Mouse (Mus musculus) hematopoietic stem cell, adult 5-6 weeks (primary cell): ENCODE data around the gene Hdac7. TPM values are rescaled to one million over a fixed set of nuclear protein-coding genes. Genes with fewer than 3 reads are reported as not detected.

ENCODE experiments used
- ATAC-seq, 2 experiments: fragments of 125-278 bp in 1 of 2; replicated peaks in 1 of 2; 2 replicates each; pipeline ENCODE4 v1.8.0; 2016 to 2017; ENCODE audit warnings: inconsistent platforms in 2 of 2, mild to moderate bottlenecking in 2 of 2, moderate number of reproducible peaks in 2 of 2, low read depth in 1 of 2, moderate TSS enrichment in 1 of 2; ENCODE audit not compliant: low FRiP score in 2 of 2, poor library complexity in 2 of 2, severe bottlenecking in 2 of 2, insufficient read depth in 1 of 2, low TSS enrichment in 1 of 2
- total RNA-seq: library from RNA; stranded (forward); fragments of 172-1452, 232-1000 nt; gene quantifications from 2 replicates; pipeline ENCODE4 v1.2.3, GENCODE M21; 2017

The Hdac7 gene
- total RNA-seq, 1 experiment from 2014 or later = 18.9 TPM

DNA sequence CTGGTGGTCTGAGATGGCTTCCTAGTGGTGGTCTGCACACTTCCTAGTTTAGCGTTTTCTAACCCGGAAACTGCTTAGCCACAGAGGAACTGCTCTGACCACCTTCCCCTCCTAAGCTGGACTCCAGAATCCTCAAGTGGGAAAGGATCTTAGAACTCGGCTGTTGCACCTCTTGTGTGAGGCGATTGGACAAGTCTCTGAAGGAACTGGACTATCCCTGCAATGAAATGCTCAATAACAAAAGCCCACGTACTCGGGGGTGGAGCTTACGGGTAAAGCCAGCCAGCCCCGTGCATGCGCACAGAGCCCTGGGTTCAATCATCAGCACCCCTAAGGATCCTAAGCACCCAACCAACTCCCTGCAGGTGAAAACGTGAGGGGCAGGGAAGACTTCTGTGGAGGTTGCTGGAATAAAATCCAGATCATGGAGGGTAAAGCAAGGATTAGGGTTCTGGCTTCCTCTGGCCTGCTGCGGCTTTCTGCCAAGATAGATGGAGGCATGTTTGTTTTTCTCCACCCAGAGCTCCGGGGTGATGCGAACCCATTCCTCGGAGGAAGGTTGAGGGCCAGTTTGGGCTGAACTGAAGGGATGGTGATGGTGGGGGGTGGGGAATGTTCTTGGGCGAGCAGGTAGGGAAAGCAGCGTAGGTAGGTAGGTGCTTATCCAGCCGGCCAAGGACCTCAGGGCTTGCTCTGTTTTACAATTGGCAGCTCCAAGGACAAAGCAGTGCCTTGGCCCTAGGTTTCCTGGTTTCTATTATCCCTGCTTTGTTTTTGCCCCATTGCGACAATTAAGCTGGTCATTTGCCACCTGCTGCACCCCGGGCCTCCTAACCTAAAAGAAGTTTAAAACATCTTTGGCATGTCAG is 56.3 kb downstream of the Hdac7 start:
- no peak for ATAC-seq

DNA sequence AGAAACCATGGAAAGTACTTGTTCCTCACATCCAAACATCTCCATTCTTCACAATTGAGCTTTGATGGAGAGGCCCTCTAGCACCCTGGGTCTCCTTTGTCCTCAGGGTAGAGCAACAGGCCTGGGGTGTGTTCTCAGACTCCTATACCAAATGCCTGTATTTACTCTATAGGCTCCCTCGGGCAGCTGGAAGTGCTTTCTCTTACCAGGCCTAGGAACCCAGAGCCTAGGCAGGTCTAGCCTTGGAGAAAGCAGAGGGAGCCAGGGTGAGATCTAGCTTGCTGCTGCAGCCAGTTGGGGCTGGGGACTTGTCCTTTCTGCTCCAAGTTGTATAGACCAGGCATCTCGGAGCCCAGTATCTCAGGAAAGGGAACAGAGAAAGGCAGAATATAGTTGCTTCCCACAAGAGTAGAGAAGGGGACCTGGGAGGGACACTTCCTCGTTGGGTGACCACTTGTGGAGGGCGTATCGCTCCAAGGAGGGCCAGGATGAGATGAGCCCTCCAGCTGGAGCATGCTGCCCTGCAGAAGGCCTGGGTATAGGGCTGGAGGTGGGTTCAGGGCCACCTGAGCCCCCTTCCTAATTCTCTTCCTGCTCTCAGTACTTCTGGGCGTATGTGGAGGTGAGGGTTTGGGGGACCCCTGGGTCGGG is 57.0 kb downstream of the Hdac7 start:
- no peak for ATAC-seq

DNA sequence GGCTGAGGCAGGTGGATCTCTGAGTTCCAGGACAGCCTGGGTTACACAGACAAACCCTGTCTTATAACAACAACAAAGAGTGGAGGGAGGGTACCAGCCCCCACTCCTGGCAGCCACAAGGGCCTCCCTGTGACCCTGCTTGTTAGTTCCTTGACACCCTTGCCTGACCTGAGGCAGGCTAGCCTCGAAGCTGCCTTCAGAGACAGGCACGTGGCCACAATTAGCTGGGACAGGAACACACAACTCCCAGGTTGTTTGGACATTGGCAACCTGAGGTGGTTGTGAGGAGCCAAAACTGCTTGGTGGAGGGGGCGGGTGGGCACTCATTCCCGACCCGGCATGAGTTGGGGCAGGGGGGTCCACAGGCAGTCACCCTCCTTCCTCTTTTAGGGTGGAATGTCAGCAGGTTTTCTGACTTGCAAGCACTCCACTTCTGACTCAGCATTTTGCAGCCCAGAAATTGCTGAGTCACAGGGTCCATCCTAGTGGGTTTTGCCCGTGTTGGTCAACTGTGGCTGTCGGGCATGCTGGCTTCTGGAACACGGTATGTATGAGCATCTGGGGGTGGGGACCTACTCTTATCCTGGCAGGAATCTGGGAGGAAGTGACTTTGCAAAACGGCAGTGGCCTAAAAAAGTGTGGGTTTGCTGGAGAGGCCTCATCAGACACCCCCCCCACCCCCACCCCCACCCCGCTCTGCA is 57.7 kb downstream of the Hdac7 start:
- peak; percentile 18 to 30; a peak in 2 of 4 replicates for ATAC-seq

DNA sequence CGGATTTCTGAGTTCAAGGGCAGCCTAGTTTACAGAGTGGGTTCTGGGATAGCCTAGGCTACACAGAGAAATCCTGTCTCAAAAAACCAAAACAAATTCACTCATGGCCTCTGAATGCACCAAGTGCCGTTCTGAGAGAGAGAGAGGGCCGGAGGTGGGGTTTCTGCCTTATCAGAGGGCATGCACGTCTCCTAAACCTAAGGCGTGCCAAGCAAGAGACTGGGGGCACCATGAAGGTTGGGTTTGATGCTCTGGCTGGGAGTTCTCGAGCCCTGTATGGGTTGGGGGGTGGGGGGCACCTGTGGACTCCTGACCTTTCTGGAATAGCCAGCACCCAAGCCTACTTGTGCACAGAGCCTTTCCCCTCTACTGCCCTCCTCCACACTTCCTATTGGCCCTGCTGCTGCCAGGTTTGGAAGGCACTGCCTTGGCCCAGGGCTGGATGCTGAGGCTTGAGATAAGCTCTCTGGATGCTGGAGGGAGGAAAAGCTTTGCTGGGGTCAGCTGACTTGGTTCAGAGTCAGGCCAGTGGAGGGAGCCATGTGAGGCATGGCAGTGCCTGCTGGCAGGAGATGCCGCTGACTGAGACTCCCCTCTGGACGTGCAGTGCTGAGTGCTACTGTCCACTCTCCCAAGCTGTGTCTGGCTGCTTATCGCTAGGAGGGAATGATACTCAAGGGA is 58.4 kb downstream of the Hdac7 start:
- peak in 1 of 2 experiments; percentile 30; a peak in 2 of 4 replicates for ATAC-seq

DNA sequence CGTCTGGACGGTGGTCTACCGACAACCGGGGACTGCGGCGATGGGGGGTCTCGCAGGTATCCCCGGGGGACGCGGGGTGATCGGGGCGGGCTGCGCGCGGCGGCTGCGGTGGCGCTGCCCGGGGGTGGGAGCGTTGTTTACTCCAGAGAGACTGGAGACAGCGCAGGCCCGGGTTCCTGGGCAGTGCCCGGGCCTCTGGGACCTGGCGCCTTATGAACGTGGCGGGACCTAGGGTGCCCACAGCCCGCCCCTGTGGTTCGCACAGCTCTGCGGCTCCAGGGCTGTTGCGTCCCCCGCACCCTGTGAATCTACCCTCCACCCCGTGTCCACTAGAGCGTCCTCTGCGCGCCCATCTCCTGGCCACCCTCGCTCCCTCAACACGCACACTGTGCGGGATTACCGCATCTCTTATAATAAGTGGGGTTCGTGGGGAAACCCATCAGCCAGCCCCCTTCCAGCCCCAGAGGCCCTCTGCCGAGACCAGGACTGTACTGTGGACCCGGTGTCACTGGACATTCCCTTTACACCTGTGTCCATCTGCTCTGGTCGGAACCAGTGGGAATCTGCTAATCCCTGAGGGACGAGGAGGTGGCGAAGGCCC is 59.6 kb downstream of the Hdac7 start:
- ATAC-seq = no peak

DNA sequence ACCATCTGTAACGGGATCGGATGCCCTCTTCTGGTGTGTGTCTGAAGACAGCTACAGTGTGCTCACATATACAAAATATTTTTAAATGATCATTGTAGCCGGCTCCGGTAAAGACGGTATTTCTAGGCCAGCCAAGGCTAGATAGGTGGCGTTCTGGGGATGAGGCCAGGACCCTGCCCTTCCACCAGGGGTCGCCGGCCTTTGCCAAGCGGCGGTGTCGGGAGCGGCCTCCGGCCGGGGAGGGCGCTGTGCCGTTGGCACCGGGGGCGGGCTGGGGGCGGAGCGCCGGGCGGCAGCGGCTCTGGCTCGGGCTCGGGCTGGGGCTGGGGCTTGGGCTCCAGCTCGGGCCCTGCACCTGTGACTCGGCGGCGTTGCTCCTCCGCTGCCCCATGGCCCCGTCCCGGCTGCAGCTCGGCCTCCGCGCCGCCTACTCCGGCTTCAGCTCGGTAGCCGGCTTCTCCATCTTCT is 60.2 kb downstream of the Hdac7 start:
- peak; percentile 59 to 67 for ATAC-seq

DNA sequence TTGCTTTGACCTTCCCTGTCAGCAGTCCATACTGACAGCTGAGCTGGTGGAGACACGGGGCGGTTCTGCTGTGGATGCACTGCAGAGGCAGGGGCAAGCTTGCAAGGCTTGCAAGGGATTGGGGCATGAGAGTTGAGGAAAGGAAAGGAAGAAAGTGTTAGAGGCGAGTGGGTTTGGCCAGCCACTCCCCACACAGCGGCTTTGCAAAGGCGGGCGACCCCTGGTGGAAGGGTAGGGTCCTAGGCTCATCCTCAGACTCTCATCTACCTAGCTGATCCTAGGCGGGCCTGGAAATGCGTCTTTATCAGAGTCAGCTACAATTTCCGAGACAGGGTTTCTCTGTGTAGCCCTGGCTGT is 61.6 kb downstream of the Hdac7 start:
- ATAC-seq = peak; percentile 33 to 54

DNA sequence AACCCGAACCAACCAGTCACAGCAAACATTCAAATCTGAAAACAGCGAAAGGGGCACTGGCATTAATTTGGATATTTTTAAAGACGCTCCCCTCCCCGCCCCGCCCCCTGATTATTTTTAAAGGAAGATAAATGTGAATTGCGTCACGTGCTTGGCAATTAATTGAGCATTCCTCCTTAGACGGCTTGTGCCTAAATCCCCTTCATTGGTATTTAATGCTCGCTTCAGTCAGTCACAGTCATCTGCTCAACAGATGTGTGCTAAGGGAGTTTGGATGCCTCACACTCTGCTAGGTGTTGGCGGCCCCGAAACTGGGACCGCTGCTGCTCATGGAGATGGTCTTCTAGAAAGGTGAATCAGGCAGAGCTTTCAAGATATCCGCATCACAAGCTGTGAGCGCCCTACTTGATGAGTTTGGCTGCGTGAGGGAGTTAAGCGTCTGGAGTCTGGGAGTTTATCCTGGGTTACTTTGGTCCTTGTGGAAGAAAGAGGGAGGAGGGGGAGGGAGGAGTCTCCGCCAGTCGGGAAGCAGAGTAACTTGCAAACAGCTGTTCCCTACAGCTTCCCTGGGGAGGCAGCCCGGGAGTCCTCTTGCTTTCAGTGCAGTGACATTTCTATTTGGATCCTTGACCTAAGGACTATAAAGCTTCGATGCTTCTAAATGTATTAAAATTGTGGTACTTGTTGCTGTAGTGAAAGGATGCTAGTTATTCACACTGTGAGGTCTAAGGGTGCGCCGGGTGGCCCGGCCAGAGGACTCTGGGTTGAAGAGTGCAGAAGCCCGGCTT is 62.1 kb downstream of the Hdac7 start:
- no peak for ATAC-seq

DNA sequence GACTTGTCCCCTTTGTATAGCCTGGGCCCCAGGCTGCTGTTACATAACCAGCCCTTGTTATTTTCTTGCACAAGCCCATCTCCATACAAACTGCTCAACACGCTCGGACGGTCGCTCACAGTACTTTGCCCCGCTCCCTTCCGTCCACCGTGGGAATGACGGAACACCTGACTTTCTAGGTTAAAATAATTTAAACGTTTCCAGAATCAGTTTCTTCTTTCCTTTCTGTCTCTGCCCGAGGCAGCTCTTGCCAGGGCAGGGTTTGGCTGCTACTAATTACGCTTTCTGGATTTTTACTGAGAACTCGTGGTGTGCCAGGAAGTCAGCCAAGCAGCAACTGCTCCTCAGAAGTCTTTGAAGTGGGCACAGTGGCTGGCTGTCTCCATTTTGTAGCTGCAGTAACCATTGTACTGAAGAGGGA is 63.7 kb downstream of the Hdac7 start:
- ATAC-seq = no peak

DNA sequence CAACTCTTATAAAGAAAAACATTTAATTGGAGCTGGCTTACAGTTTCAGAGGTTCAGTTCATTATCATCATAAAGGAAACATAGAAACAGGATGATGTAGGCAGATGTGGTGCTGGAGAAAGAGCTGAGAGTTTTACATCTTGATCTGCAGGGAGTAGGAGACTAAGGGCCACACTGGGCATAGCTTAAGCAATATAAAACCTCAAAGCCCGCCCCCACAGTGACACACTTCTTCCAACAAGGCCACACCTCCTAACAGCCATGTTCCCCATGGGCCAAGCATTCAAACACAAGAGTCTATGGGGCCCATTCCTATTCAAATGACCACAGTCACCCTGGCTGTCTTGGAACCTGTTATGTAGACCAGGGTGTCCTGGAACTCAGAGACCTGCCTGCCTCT is 64.7 kb downstream of the Hdac7 start:
- no peak for ATAC-seq

DNA sequence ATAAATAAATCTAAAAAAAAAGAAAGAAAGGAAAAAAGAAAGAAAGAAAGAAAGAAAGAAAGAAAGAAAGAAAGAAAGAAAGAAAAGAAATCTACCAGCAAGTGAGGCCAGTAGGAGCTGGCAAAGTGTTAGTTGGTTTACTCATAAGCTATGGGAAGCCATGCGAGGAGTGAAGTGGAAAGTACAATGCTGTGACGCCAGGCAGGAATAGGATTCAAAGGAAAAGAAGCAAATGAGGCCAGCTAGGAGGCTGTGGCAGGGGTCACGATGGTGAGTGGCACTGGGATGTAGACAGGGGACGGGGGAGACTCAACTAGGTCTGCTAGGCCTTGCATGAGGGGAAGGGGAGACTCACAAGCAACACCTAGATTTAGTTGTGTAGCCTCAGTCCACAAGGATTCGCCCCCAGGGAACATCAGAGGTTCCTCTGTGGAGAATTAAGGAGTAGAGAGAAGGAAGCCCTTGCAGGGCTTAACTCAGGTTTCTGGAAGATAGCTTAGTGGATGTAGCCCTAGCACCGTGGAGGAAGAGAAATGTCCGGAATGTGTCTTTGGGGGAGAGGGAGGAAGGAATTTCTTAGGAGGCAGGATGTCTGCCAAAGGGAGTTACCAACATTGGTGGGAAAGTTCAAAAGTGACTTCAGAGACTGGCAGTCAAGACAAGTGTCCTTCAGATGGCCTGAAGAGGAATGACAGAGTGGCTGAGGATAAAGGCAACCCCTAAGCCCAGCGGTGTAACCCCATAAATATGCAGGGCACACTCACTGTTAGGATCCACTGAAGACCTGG is 65.8 kb downstream of the Hdac7 start, which contains the start of gene Slc48a1:
Gene Slc48a1, plus strand, starts transcription at position 210 of the 788 bp plus-strand sequence.
- no peak for ATAC-seq

DNA sequence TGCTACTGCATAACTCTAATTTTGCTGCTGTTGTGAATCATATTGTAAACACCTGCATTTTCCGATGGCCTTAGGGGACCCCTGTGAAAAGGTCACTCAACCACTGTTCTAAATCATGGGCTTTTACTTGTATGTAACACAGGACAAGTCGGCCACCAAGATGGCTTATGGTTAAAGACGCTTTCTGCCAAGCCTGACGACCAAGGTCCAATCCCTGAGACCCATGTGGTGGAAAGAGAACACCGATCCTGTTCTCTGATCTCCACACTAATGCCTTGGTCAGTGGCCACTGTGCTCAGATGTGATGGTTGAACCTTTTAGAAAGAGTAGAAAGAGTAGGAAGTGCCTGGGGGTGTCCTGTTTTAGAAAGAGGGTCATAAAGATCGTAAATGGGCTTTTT is 67.4 kb downstream of the Hdac7 start:
- ATAC-seq = no peak

DNA sequence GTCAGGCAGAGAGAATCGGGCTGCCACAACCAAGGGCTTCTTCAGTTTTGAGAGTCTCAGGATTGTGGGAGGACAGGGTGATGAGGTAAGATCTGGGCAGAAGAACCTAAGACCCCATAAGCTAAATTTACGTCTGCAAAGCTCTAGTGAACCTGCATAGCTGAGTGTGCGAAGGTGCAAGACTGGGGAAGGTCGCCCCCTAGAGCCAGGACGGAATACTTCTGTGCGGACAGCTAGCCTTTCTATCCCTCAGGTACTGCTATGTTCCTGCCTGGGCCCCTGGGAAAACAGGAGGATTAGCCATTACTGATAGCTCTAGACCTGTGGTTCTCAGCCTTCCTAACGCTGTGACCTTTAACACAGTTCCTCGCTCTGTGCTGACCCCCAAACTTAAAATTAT is 67.8 kb downstream of the Hdac7 start:
- peak; percentile 71 for ATAC-seq

DNA sequence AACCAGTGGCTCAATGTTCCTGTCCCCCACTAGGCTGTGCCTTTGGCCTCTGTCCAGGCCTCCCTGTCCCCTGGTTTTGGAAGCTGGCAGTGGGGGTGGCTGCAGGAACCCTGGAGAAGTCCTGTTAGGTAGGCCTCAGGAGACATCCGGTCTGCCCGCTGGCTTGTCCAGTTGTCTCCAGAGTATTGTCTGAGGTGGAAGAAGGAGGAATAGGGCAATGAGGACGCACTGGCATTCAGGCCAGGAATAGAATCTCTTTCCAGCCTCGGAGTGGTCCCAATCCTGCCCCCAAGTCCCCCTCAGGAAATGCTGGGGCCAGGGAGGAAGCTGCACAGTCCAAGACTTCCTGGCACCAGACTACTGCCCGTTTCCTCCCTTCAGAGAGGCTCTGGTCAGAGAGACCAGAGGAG is 70.3 kb downstream of the Hdac7 start:
- no peak for ATAC-seq

DNA sequence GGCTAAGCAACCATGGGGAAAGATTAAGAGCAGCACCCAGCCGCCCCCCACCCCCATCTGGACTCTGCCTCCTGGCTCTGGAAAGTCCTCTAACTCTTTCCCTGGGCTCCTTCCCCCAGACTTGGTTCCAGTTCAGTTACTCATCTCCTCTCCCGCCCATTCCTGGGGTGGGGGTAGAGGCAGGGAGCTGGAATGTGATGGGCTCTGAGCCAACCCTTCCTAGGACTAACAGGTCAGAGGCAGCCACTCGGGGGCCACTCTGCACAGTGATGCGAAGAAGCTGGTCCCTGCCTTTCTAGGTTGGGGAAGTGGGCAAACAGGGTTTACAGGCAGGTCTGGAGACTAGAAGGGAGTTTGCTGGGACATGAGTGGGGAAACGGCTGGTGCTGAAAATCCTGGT is 71.2 kb downstream of the Hdac7 start:
- no peak for ATAC-seq

DNA sequence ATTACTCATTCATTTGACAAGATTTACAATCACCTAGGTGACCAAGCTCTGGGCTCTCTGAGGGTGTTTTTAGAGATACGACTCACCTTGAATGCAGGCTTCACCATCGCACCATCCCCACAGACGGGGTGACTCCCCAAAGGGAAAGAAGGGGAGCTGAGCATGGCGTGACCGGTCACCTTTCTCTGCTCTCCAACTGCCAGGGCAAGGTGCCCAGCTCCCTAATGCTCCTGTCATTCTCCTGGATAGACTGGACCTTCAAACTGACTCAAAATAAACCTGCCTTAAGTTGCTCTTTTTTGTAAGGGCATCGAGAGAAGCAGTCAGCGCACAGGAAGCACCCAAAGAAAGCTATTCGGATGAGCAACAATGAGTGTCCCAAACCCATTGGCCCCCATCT is 74.0 kb downstream of the Hdac7 start:
- no peak for ATAC-seq
